Mouse (Mus musculus): Measurements from ENCODE around the gene Nos1.

The Nos1 gene

GRCm38 (mm10) chr5:117780681-117781080 is at the start of gene Nos1:
Gene Nos1, plus strand, starts transcription at chr5:117781032.
- no peak for DNase-seq (ENCODE audit: low spot score)

DNA sequence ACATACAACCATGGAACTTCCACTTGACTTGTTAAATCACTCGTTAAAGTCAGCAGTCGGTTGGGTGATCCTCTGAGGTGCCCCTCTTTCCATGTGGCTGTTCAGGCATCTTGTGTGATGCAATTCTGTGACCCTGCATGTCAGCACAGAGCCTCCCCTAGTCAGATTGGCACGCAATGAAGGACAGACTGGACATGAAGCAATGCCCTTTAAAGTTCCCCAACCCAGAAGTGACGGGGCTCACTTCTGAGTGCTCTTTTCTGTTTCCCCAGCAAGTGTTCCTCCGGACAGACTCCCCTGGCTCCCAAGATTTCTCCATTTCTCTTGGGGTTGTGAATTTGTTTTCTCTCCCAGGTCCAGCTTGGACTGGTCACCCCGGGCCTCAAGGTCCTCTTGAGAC is 49.5 kb upstream of the Nos1 start:
- no peak for DNase-seq (ENCODE audit: low spot score)

GRCm38 (mm10) chr5:117744654-117745178 is 36.1 kb upstream of the Nos1 start:
- no peak for DNase-seq (ENCODE audit: low spot score)

DNA sequence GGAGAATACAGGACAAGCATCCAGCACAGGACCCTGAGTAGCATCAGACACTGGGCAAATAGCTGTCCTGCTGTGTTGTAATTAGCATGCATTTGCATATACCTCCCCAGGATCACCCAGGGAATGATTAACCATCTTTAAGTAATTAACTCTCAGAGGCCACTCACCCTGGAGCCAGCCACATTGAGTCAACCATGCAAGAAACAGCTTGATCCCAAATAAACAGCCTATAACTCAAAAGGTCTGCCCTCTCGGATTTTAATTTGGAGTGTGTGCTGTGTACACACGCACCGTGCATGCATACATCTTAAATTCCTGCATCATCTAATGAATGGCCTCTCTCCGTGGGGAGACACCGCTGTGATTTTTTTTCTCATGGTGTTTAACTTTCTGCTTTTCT is 31.5 kb upstream of the Nos1 start:
- DNase-seq (ENCODE audit: low spot score), result no peak

GRCm38 (mm10) chr5:117757696-117758482 is 22.9 kb upstream of the Nos1 start:
- no peak for DNase-seq (ENCODE audit: low spot score)

- no peak for DNase-seq (ENCODE audit: low spot score)
Observed at GRCm38 (mm10) chr5:117761181-117761832, 19.5 kb upstream of the Nos1 start.

GRCm38 (mm10) chr5:117764496-117764895 is 16.3 kb upstream of the Nos1 start:
- no peak for DNase-seq (ENCODE audit: low spot score)

DNA sequence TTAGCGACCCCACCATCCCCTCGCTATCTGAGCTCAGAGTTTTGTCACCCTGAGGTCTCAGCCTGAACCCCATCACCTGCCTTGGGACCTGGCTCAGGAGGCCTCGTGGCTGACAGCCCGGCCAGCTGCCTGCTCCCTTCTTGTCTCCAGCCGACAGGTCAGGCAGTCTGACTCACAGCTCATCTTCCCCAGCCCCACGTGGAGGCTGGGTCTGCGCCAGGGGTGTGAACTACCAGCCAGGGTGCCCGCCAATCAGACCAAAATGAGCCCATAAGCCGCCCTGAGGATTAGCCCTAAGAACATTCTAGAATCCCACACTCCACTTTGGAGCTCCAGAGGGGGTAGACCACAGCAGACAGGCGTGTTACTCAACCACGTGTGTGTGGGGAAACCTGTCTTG is 1.7 kb upstream of the Nos1 start:
- DNase-seq (ENCODE audit: low spot score), result no peak

DNA sequence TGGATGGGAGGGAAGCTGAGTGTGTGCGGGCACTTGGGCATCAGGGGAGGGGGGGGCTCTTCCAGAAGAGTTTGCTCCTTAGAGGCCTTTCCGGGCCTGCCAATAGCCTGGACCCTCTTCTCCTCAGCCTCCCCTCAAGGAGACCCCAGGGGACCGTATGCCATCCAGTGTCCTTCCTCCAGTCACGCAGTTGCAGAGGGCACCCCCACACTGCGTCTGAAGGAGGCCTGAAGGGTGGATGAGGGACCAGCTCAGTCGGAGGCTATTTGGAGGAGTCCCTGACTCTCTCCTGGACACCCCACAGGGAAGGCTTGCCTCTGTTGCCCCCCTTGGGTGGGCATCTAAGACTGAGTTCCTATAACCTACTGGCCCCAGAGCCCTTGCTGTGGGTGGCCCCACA is 346 bp downstream of the Nos1 start:
- no peak for DNase-seq (ENCODE audit: low spot score)

DNA sequence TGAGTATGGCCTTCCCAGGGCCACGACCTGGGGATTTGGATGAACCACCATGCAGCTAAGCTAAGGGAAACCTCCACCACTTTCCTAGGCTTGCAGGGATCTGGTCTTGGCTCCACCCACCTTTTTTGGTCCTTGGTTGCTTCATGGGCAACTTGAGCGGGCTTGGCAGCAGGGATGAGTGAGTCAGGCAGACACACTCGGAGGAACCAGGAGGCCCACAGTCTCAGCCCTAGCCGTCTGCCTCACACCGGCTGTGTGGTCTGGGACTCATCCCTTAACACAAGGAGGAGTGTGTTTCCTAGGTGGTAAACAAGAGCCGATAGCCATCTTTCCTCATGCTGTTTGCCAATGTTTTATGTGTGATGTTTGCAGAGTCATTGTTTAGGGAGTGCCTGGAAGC is 9.2 kb downstream of the Nos1 start:
- DNase-seq (ENCODE audit: low spot score), result no peak

GRCm38 (mm10) chr5:117791875-117792274 is 11.0 kb downstream of the Nos1 start:
- DNase-seq (ENCODE audit: low spot score), result no peak

- no peak for DNase-seq (ENCODE audit: low spot score)
Observed at GRCm38 (mm10) chr5:117800849-117801248, 20.0 kb downstream of the Nos1 start.

GRCm38 (mm10) chr5:117802071-117802521 is 21.3 kb downstream of the Nos1 start:
- no peak for DNase-seq (ENCODE audit: low spot score)

DNA sequence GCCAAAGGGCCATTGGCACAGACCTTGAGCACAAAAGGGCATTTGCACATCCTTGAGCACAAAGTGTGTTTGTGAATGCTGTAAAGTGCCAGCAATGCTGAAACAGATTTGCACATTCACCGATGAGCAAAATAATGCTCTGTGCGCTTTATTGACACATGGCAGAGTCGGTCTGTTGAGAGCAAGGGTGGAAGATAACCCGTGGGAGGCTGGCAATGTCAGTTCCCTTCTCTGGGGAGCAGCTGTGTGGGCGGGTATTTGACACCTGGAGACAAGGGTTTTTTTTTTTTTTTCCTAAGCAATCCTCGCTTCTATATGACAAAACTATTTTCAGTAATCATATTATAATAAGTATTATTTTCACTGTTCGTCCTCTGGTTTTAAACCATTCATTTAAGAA is 22.7 kb downstream of the Nos1 start:
- DNase-seq (ENCODE audit: low spot score), result no peak

DNA sequence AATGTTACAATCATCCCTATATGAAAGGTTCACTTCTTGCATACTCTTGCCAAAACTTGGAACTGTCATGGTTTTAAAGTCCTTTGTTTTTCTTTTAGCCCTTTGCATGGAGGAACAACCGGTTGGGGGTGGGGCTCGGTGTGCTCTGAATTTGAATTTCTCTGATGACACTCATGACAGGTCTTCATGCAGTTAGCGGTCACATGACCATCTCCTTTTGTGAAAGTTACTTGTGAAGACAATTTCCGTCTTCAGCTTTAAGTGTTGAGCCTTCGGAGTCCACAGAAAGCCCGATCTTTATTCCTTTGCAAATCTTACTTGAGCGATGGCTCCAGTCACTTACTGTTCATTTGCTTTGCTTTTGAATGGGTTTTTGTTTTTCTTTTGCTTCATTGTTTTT is 30.1 kb downstream of the Nos1 start:
- no peak for DNase-seq (ENCODE audit: low spot score)

DNA sequence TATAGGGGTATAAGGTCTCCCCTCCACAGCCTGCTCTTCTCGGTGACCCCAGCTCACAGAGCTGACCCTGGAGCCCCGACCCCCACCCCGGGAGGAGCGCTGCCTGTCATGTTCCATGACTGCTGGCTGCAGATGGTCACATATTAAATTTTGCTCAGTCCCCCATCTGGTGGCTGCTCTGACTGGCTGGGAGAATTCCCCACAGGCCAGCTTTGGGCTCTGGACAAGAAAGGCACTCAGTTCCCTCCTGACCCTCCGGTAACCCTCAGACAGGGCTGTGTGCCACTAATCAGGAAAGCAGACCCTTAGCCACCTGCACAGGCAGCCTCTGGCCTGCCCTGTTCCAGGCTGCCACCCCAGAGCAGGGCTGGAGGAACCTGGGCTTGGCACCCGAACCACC is 38.0 kb downstream of the Nos1 start:
- no peak for DNase-seq (ENCODE audit: low spot score)

DNA sequence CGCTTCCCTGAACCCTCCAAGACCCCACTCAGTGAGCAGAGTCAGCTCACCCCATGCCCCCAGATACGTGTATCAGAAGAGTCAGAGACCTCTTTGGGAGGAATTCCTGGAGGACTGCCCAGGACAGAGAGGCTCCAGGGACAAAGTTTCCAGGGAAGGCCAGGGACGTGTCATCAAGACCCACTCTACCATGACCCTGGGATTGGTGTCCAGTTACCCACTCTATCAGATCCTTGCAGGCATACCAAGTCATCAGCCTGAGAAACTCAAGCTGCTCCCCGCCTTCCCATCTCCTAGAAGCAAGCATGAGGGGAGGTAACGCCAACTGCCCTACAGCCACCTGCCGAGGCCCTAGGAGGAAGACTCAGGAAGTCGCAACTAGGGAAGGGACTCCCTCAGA is 39.6 kb downstream of the Nos1 start:
- no peak for DNase-seq (ENCODE audit: low spot score)

- DNase-seq (ENCODE audit: low spot score), result no peak
Observed at GRCm38 (mm10) chr5:117823811-117824210, 43.0 kb downstream of the Nos1 start.

- no peak for DNase-seq (ENCODE audit: low spot score)
Observed at GRCm38 (mm10) chr5:117824486-117824885, 43.7 kb downstream of the Nos1 start.

DNA sequence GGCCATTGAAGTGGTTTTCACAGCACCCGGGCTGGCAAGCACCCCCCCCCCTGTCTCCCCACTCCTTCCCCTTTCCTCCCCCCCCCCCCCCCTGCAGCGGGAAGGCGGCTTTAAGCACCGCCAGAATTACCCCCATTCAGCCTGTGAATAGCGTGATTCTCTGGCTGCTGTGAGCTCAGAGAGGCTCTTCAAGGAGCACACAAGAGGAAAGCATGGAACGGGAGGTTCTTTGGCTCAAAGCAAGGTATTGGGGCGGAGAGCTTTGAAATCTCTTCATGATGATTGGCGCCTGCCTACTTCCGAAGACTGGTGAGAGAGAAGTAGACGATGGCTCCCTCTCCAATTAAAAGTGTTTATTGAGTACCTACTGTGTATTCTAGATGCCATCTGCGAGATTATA is 44.5 kb downstream of the Nos1 start:
- DNase-seq (ENCODE audit: low spot score), result no peak

DNA sequence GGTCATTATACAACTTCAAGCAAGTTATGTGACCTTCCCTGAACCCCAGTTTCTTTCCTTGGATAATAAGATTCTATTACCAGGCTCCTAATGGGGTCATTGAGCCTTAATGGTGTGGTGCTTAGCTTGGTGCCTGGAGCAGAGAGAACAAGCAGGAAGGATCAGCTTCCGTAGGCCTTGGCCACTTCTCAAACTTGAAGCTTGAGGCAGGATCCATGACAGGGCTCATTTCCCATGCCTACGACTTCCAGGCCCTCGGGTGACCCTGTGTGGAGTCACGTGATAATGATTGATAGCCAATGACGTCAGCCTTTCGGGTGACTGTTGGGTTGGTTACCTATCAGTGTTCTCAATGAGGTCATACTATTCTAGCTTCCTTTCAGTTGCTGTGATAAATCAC is 46.5 kb downstream of the Nos1 start:
- DNase-seq (ENCODE audit: low spot score), result no peak

DNA sequence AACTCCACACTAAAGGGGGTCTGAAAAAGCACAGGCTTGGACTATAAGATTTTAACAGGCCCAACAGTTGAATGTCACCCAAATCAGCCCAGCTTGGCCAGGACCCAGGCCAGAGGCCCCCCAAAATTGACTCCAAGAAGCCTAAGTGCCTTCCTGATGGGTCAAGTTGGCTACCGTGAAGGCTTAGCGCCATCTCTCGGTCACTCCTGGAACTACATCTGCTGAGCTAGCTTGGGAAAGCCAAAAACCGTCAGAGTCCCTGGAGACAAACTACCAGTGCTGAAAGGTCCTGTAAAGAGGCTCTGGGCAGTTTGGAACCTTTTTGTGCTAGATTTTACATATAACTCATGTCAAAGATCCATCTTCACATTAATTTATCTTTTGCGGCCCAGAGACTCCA is 56.1 kb downstream of the Nos1 start:
- peak; percentile 52 for DNase-seq (ENCODE audit: low spot score)

DNA sequence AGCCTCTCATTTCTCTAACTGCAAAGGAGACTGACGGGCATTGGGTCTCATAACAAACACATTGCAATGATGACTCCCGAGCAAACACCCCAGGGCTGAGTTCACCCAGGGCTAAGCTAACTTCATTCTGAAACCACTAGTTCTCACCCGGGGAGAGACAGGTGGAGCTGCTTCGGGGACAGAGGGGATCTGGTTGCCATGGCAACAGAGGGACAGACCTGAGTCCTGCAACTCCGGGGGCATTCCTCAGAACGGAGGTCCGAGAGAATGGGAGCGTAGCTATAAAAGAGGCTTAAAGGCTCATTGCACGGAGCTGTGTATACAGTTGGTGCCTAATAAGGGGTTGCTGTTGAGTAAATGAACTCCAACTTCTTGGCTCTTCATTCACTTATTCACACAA is 56.9 kb downstream of the Nos1 start:
- DNase-seq (ENCODE audit: low spot score), result no peak

DNA sequence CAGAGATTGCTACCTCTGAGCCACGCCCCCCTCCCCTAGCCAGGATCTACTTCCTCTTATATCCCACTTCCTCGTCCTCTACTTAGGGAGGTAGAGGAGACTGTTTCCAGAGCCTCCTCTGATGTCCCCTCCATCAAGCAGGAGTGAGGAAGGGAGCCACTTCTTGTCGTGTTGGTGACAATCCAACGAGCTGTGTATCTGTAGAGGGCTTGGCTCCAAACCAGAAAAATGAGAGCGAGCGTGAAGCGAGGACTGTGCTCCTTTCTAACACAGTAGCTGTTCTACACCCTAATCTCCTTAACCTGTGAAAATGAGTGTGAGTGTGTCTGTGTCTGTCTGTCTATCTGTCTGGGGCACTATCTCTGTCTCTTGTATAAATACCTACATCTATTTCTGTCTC is 58.7 kb downstream of the Nos1 start:
- no peak for DNase-seq (ENCODE audit: low spot score)

Data from ovary, postnatal 10 days (tissue).